Mouse (Mus musculus) small intestine, adult 2 months (tissue): ENCODE results near the gene Spon1.

Experiments used
- CTCF ChIP-seq: fragments of 200-500 bp; IDR thresholded peaks from 2 replicates; pipeline ENCODE4 v1.5.1; 2012; ENCODE audit warnings: low read depth, mild to moderate bottlenecking, control low read depth, inconsistent platforms, low read length, moderate library complexity, mixed read lengths; ENCODE audit not compliant: insufficient replicate concordance, insufficient read length; ENCODE audit errors: extremely low read depth
- POLR2A ChIP-seq: fragments of 200-500 bp; IDR thresholded peaks from 2 replicates; pipeline ENCODE4 v1.6.1; 2012; ENCODE audit warnings: low read depth, mild to moderate bottlenecking, control low read depth, inconsistent platforms, low read length, moderate library complexity

DNA sequence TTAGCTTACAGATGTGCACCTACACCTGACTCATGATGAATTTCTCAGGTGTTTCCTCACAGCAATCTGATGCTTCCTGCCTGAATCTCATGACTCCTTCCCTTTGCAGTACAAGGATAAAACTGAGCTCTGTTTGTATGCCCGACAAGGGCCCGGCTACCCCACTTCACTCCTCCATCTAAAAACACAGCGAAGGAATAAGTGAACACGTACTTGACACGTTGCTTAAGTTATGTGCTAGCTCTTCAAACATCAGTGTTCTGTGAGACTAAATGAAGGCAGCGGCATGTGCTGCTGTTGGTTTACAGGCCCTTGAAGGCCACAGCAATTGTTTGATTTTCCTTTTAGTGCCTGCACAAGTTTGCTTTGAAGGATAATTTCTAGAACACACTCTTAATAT is 298.2 kb downstream of the Spon1 start:
- TF ChIP-seq CTCF (no peak), POLR2A (no peak)
